ENCODE assay signal across 18 mouse cellular contexts in the genomic region with DNA sequence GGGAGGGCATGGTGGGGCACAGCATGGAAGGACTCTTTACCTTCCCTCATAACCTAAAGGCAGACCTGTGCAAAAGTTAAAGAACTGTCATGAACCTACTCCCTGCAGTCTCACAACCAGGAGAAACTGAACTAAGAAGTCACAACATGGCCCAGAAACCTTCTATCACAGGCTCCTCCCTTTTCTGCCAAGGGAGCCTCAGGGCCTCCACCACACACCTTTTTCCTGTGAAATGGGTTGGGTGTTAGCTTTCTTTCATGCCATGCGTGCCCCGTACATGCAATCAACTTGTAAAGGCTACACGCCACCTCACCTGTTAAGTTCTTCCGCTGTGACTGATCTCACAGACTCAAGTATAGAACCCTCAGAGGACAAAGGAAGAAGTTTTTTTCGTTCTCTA. TPM values are rescaled to one million over a fixed set of nuclear protein-coding genes. Genes with fewer than 3 reads are reported as not detected.
DNase-seq lines count a peak whose midpoint lies in the region; ATAC-seq and TF ChIP-seq lines count a peak whose summit lies in the region.
"Had no signal": no experiment of that assay in that cellular context is flagged by ENCODE, and none has a peak within 500 bp of the region (broad histone marks: within the 10 kb centered on the region; RNA-seq: fewer than 3 reads in every experiment).

No protein-coding gene starts in this region.

- intact Hi-C loops in heart, adult 2 months (cut with DNase I) = no loop called here

- 93% methylated on average over 5 of the region's 5 CpGs for WGBS in heart, adult 2 months
- WGBS in heart, embryonic 12.5 days = 84% methylated on average over 5 of the region's 5 CpGs
- 78% methylated on average over 5 of the region's 5 CpGs for WGBS in liver, embryonic 13.5 days (ENCODE audit: insufficient replicate concordance)
- WGBS in forebrain, embryonic 12.5 days = 87% methylated on average over 5 of the region's 5 CpGs
- 88% methylated on average over 5 of the region's 5 CpGs for WGBS in embryonic facial prominence, embryonic 10.5 days

- no peak overlapping the region for H3K4me3 ChIP-seq in heart, adult 2 months
- no peak overlapping the region for H3K4me3 ChIP-seq in heart, embryonic 12.5 days
- no peak overlapping the region for H3K4me3 ChIP-seq in ES-Bruce4 (ENCODE audit: low read depth, low read length)
- 0 out of 2 replicates have a peak overlapping the region, but pooled peaks have one; percentile 18 for H3K4me3 ChIP-seq in liver, embryonic 13.5 days (replicated peaks)
- no peak overlapping the region for H3K4me3 ChIP-seq in forebrain, embryonic 12.5 days (replicated peaks)
- H3K4me3 ChIP-seq in embryonic facial prominence, embryonic 10.5 days = no peak overlapping the region
- H3K4me3 ChIP-seq: embryonic facial prominence, embryonic 13.5 days; forebrain, embryonic 13.5 days; hindbrain, embryonic 10.5 days; limb, embryonic 10.5 days; neural tube, embryonic 13.5 days had no signal

- DNase-seq in heart, adult 2 months = no peak
- DNase-seq in CD4-positive helper T cell, adult 2 months (ENCODE audit: low read depth, low spot score) = peak; percentile 62
- DNase-seq in liver, embryonic 13.5 days = no peak
- no peak for DNase-seq in embryonic facial prominence, embryonic 10.5 days (ENCODE audit: low spot score)
- no peak for DNase-seq in frontal cortex, postnatal 10 days (ENCODE audit: low spot score in 2 of 2)
- DNase-seq: B cell, adult 2 months; gastrocnemius, postnatal 10 days; kidney, postnatal 36 days; lung, embryonic 14.5 days; right cerebral cortex, postnatal 4 days had no signal

- H3K27me3 ChIP-seq in heart, adult 2 months (ENCODE audit: control insufficient read depth, insufficient read depth, low read length) = no peaks in the 10 kb centered on the region
- H3K27me3 ChIP-seq in heart, embryonic 12.5 days (replicated peaks) = no peaks in the 10 kb centered on the region
- H3K27me3 ChIP-seq in ES-Bruce4 (ENCODE audit: control insufficient read depth, insufficient read depth, low read length, poor library complexity, severe bottlenecking) = no peaks in the 10 kb centered on the region
- H3K27me3 ChIP-seq in liver, embryonic 13.5 days = no peaks in the 10 kb centered on the region
- no peaks in the 10 kb centered on the region for H3K27me3 ChIP-seq in forebrain, embryonic 12.5 days
- no peaks in the 10 kb centered on the region for H3K27me3 ChIP-seq in embryonic facial prominence, embryonic 10.5 days (replicated peaks; ENCODE audit: low read depth, poor library complexity, severe bottlenecking)
- H3K27me3 ChIP-seq: embryonic facial prominence, embryonic 13.5 days; forebrain, embryonic 13.5 days; neural tube, embryonic 13.5 days had no signal

- H3K9me3 ChIP-seq in heart, embryonic 12.5 days (replicated peaks) = no peaks in the 10 kb centered on the region
- no peaks in the 10 kb centered on the region for H3K9me3 ChIP-seq in ES-Bruce4 (replicated peaks; ENCODE audit: control insufficient read depth, insufficient read depth, low read length, poor library complexity, severe bottlenecking)
- no peaks in the 10 kb centered on the region for H3K9me3 ChIP-seq in liver, embryonic 13.5 days (replicated peaks)
- no peaks in the 10 kb centered on the region for H3K9me3 ChIP-seq in forebrain, embryonic 12.5 days
- no peaks in the 10 kb centered on the region for H3K9me3 ChIP-seq in embryonic facial prominence, embryonic 10.5 days
- H3K9me3 ChIP-seq: embryonic facial prominence, embryonic 13.5 days; forebrain, embryonic 13.5 days; hindbrain, embryonic 10.5 days; limb, embryonic 10.5 days; neural tube, embryonic 13.5 days had no signal

- no peak for TF ChIP-seq EP300 in heart, adult 2 months (IDR thresholded peaks at IDR 0.05; ENCODE audit: insufficient read depth, low read depth, low read length)
- no peak for TF ChIP-seq EP300 in ES-Bruce4 (IDR thresholded peaks at IDR 0.05; ENCODE audit: insufficient read depth, low read depth, low read length)

- no peak for TF ChIP-seq CTCF in heart, adult 2 months (IDR thresholded peaks at IDR 0.05)
- TF ChIP-seq CTCF in ES-Bruce4 (IDR thresholded peaks at IDR 0.05; ENCODE audit: low read depth, low read length) = no peak

- no peak overlapping the region for H3K4me2 ChIP-seq in heart, embryonic 12.5 days
- H3K4me2 ChIP-seq in liver, embryonic 13.5 days = peak overlapping the region; percentile 46
- no peak overlapping the region for H3K4me2 ChIP-seq in forebrain, embryonic 12.5 days
- H3K4me2 ChIP-seq: embryonic facial prominence, embryonic 13.5 days; forebrain, embryonic 13.5 days; lung, embryonic 14.5 days; neural tube, embryonic 13.5 days had no signal

- no peak for TF ChIP-seq POLR2A in heart, adult 2 months (IDR thresholded peaks at IDR 0.05; ENCODE audit: insufficient read depth, low read depth, low read length)
- TF ChIP-seq POLR2A in ES-Bruce4 (IDR thresholded peaks at IDR 0.05; ENCODE audit: insufficient read depth, low read length) = no peak

- peak overlapping the region; percentile 2 for H3K27ac ChIP-seq in heart, adult 2 months
- H3K27ac ChIP-seq in heart, embryonic 12.5 days (ENCODE audit: poor library complexity, severe bottlenecking) = no peak overlapping the region
- H3K27ac ChIP-seq in ES-Bruce4 (ENCODE audit: insufficient read depth, low read length) = peak overlapping the region; percentile 44
- H3K27ac ChIP-seq in liver, embryonic 13.5 days = peak overlapping the region; percentile 79
- H3K27ac ChIP-seq in forebrain, embryonic 12.5 days = no peak overlapping the region
- no peak overlapping the region; the same call in 1 of the 2 replicates for H3K27ac ChIP-seq in embryonic facial prominence, embryonic 10.5 days (replicated peaks)
- H3K27ac ChIP-seq: embryonic facial prominence, embryonic 13.5 days; forebrain, embryonic 13.5 days; hindbrain, embryonic 10.5 days; limb, embryonic 10.5 days; neural tube, embryonic 13.5 days had no signal

- peaks cover 28% of the 10 kb centered on the region for H3K4me1 ChIP-seq in heart, adult 2 months (ENCODE audit: control insufficient read depth, insufficient read depth, low read length)
- peaks cover 37% of the 10 kb centered on the region for H3K4me1 ChIP-seq in heart, embryonic 12.5 days (replicated peaks)
- H3K4me1 ChIP-seq in ES-Bruce4 (ENCODE audit: control insufficient read depth, insufficient read depth, low read length) = peaks cover 7% of the 10 kb centered on the region
- peaks cover 83% of the 10 kb centered on the region for H3K4me1 ChIP-seq in liver, embryonic 13.5 days (replicated peaks)
- H3K4me1 ChIP-seq in forebrain, embryonic 12.5 days = peaks cover 20% of the 10 kb centered on the region
- peaks cover 23% of the 10 kb centered on the region for H3K4me1 ChIP-seq in embryonic facial prominence, embryonic 10.5 days

- H3K9ac ChIP-seq in heart, adult 2 months (ENCODE audit: low read depth, low read length) = no peak overlapping the region
- no peak overlapping the region for H3K9ac ChIP-seq in heart, embryonic 12.5 days
- H3K9ac ChIP-seq in ES-Bruce4 (ENCODE audit: low read depth, poor library complexity, severe bottlenecking) = no peak overlapping the region
- H3K9ac ChIP-seq in liver, embryonic 13.5 days = peak overlapping the region; percentile 64
- H3K9ac ChIP-seq in forebrain, embryonic 12.5 days = no peak overlapping the region
- H3K9ac ChIP-seq: embryonic facial prominence, embryonic 13.5 days; forebrain, embryonic 13.5 days; lung, embryonic 14.5 days; neural tube, embryonic 13.5 days had no signal

- peaks cover 37% of the 10 kb centered on the region for H3K36me3 ChIP-seq in heart, adult 2 months (ENCODE audit: control insufficient read depth, insufficient read depth, low read length)
- no peaks in the 10 kb centered on the region for H3K36me3 ChIP-seq in heart, embryonic 12.5 days
- no peaks in the 10 kb centered on the region for H3K36me3 ChIP-seq in ES-Bruce4 (ENCODE audit: control insufficient read depth, insufficient read depth, low read length, poor library complexity, severe bottlenecking)
- peaks cover 37% of the 10 kb centered on the region for H3K36me3 ChIP-seq in liver, embryonic 13.5 days
- no peaks in the 10 kb centered on the region for H3K36me3 ChIP-seq in forebrain, embryonic 12.5 days (replicated peaks)
- peaks cover 17% of the 10 kb centered on the region; the same call in 1 of the 2 replicates for H3K36me3 ChIP-seq in embryonic facial prominence, embryonic 10.5 days (replicated peaks)
- H3K36me3 ChIP-seq: neural tube, embryonic 13.5 days had no signal

- ATAC-seq in heart, embryonic 12.5 days (ENCODE audit: insufficient number of reproducible peaks, low FRiP score) = no peak
- peak; percentile 35; the same call in 1 of the 2 replicates for ATAC-seq in liver, embryonic 13.5 days (ENCODE audit: low read depth)
- ATAC-seq in forebrain, embryonic 12.5 days (ENCODE audit: low FRiP score) = no peak
- ATAC-seq: forebrain, embryonic 13.5 days had no signal

- peaks cover 5% of the 10 kb centered on the region for H3K79me2 ChIP-seq in heart, adult 2 months (replicated peaks; ENCODE audit: control insufficient read depth, insufficient read depth, low read length)

RNA-seq across cellular contexts. Expression of gene Bcl2l1, which starts 28.4 kb away (rescaled TPM):
- total RNA-seq in heart, adult 2 months (2021) = 100 to 1,000 TPM in 1 of 2 experiments, 10 to 100 TPM in 1; 51.9 to 102 TPM
- polyA plus RNA-seq in heart, adult 2 months (2012; rRNA removed) = 48.1 and 51.2 TPM in 2 replicates
- polyA plus RNA-seq in heart, embryonic 12.5 days (2016; fragmentation: Nextera tagmentation; extraction: Ambion mirVana) = 83.0 and 85.9 TPM in 2 replicates
- polyA plus RNA-seq in ES-Bruce4 (2011; ENCODE audit: insufficient read depth, insufficient read length, low read depth, missing spikeins) = 108 TPM in 2 replicates
- polyA plus RNA-seq in liver, embryonic 13.5 days (2015; fragmentation: Nextera tagmentation; extraction: Ambion mirVana) = 148 and 164 TPM in 2 replicates
- polyA plus RNA-seq in forebrain, embryonic 12.5 days (2016; fragmentation: Nextera tagmentation; extraction: Ambion mirVana) = 159 and 164 TPM in 2 replicates
- 102 and 106 TPM in 2 replicates for polyA plus RNA-seq in embryonic facial prominence, embryonic 10.5 days (2016; fragmentation: Nextera tagmentation; extraction: Ambion mirVana)

RNA-seq across cellular contexts. Expression of gene Tpx2, which starts 44.7 kb away (rescaled TPM):
- total RNA-seq in heart, adult 2 months (2021) = 1 to 10 TPM in 1 of 2 experiments, under 1 TPM in 1; 0.75 to 1.1 TPM
- 0.18 and 0.50 TPM in 2 replicates for polyA plus RNA-seq in heart, adult 2 months (2012; rRNA removed)
- polyA plus RNA-seq in heart, embryonic 12.5 days (2016; fragmentation: Nextera tagmentation; extraction: Ambion mirVana) = 65.6 and 74.1 TPM in 2 replicates
- polyA plus RNA-seq in ES-Bruce4 (2011; ENCODE audit: insufficient read depth, insufficient read length, low read depth, missing spikeins) = 183 TPM in 2 replicates
- polyA plus RNA-seq in liver, embryonic 13.5 days (2015; fragmentation: Nextera tagmentation; extraction: Ambion mirVana) = 59.8 and 79.4 TPM in 2 replicates
- polyA plus RNA-seq in forebrain, embryonic 12.5 days (2016; fragmentation: Nextera tagmentation; extraction: Ambion mirVana) = 133 and 156 TPM in 2 replicates
- 144 and 151 TPM in 2 replicates for polyA plus RNA-seq in embryonic facial prominence, embryonic 10.5 days (2016; fragmentation: Nextera tagmentation; extraction: Ambion mirVana)

RNA-seq across cellular contexts. Expression of gene Cox4i2, which starts 49.1 kb away (rescaled TPM):
- 10 to 100 TPM; 12.1 to 18.0 TPM for total RNA-seq in heart, adult 2 months (2021)
- polyA plus RNA-seq in heart, adult 2 months (2012; rRNA removed) = 12.0 and 13.2 TPM in 2 replicates
- polyA plus RNA-seq in heart, embryonic 12.5 days (2016; fragmentation: Nextera tagmentation; extraction: Ambion mirVana) = 18.9 and 20.8 TPM in 2 replicates
- polyA plus RNA-seq in ES-Bruce4 (2011; ENCODE audit: insufficient read depth, insufficient read length, low read depth, missing spikeins) = 0.94 and 1.1 TPM in 2 replicates
- 1.1 and 1.2 TPM in 2 replicates for polyA plus RNA-seq in liver, embryonic 13.5 days (2015; fragmentation: Nextera tagmentation; extraction: Ambion mirVana)
- polyA plus RNA-seq in forebrain, embryonic 12.5 days (2016; fragmentation: Nextera tagmentation; extraction: Ambion mirVana) = 3.1 and 3.6 TPM in 2 replicates
- polyA plus RNA-seq in embryonic facial prominence, embryonic 10.5 days (2016; fragmentation: Nextera tagmentation; extraction: Ambion mirVana) = 9.9 and 10.1 TPM in 2 replicates

Comparison
In these comparisons a context has a peak if more than half of its experiments do, and no peak if none do; other contexts are left out.
1. H3K27ac ChIP-seq: peak in heart, adult 2 months (single experiment), ES-Bruce4 (single experiment) and liver, embryonic 13.5 days (single experiment); none in heart, embryonic 12.5 days (single experiment), forebrain, embryonic 12.5 days (single experiment) and embryonic facial prominence, embryonic 10.5 days (single experiment).
2. RNA of gene Tpx2, which starts 44.7 kb away (polyA plus RNA-seq): 183 TPM in ES-Bruce4, 144 to 151 TPM in embryonic facial prominence, embryonic 10.5 days, 133 to 156 TPM in forebrain, embryonic 12.5 days, 65.6 to 74.1 TPM in heart, embryonic 12.5 days and 59.8 to 79.4 TPM in liver, embryonic 13.5 days; 0.18 to 0.50 TPM in heart, adult 2 months; every median in the first group is over 10 times any median in the second.